Mouse (Mus musculus): ENCODE data around the gene Slc5a3.

GRCm38 (mm10) chr16:92117337-92118209 is 59.5 kb downstream of the Slc5a3 start:
- no peak for TF ChIP-seq MAX (IDR thresholded peaks at IDR 0.05; ENCODE audit: low read length)
- no peak for TF ChIP-seq NELFE (IDR thresholded peaks at IDR 0.05; ENCODE audit: low read depth, low read length)
- TF ChIP-seq E2F4 (IDR thresholded peaks at IDR 0.05; ENCODE audit: borderline replicate concordance, low read depth, low read length): no peak
- TF ChIP-seq UBTF (IDR thresholded peaks at IDR 0.05; ENCODE audit: borderline replicate concordance, insufficient read depth, low read depth, low read length): no peak
- no peak for TF ChIP-seq USF2 (IDR thresholded peaks at IDR 0.05; ENCODE audit: borderline replicate concordance in 1 of 2, insufficient read depth in 1 of 2, low read depth in 1 of 2, low read length in 2 of 2)
- no peak for TF ChIP-seq ELF1 (IDR thresholded peaks at IDR 0.05; ENCODE audit: low read depth, low read length)
- no peak for TF ChIP-seq POLR2A (IDR thresholded peaks at IDR 0.05; ENCODE audit: control insufficient read depth in 1 of 2, insufficient read depth in 1 of 2, low read depth in 1 of 2, low read length in 2 of 2, poor library complexity in 1 of 2)
- TF ChIP-seq CHD1 (IDR thresholded peaks at IDR 0.05; ENCODE audit: low read depth, low read length): no peak
- no peak for TF ChIP-seq EP300 (IDR thresholded peaks at IDR 0.05; ENCODE audit: low read depth in 1 of 2, low read length in 2 of 2)
- TF ChIP-seq CTCF (IDR thresholded peaks at IDR 0.05 in 2 of 3, conservative IDR thresholded peaks at IDR 0.05 in 1 of 3; ENCODE audit: control insufficient read depth in 1 of 3, insufficient read depth in 1 of 3, low read depth in 2 of 3, low read length in 3 of 3, poor library complexity in 1 of 3, severe bottlenecking in 1 of 3): no peak
- no peak for TF ChIP-seq TAL1 (IDR thresholded peaks at IDR 0.05; ENCODE audit: low read length)
- TF ChIP-seq GABPA (IDR thresholded peaks at IDR 0.05; ENCODE audit: low read depth, low read length): no peak
- TF ChIP-seq KAT2A (conservative IDR thresholded peaks at IDR 0.05; ENCODE audit: low read depth, low read length): no peak
- no peak for TF ChIP-seq NRF1 (IDR thresholded peaks at IDR 0.05; ENCODE audit: insufficient read depth, low read depth, low read length, poor library complexity, severe bottlenecking)

All from MEL (cell line).